Mouse (Mus musculus): Measurements from ENCODE around the gene Prkca. TPM values are rescaled to one million over a fixed set of nuclear protein-coding genes. Genes with fewer than 3 reads are reported as not detected.

Prkca gene
- polyA plus RNA-seq, 1 experiment from 2014 or later: 7.4 TPM

GRCm38 (mm10) chr11:108263406-108263805 is 80.3 kb downstream of the Prkca start:
- Histone ChIP-seq H3K27me3 (replicated peaks; ENCODE audit: control insufficient read depth, insufficient read depth, low read length) (no peaks in the 10 kb centered on the region), H3K4me1 (ENCODE audit: control insufficient read depth, insufficient read depth, low read depth, low read length) (peaks cover 36% of the 10 kb centered on the region), H3K9ac (ENCODE audit: low read depth, low read length) (no peak overlapping the region), H3K9me3 (ENCODE audit: control insufficient read depth, low read length) (no peaks in the 10 kb centered on the region), H3K4me3 (ENCODE audit: low read length) (no peak overlapping the region), H3K36me3 (ENCODE audit: control insufficient read depth, insufficient read depth, low read length) (no peaks in the 10 kb centered on the region), H3K4me2 (ENCODE audit: low read length) (no peak overlapping the region), H3K27ac (ENCODE audit: low read depth, low read length) (no peak overlapping the region)
- WGBS: 65% methylated on average over 3 of the region's 3 CpGs
- ATAC-seq: no peak

- Histone ChIP-seq H3K9ac (ENCODE audit: low read depth, low read length) (no peak overlapping the region), H3K36me3 (ENCODE audit: control insufficient read depth, insufficient read depth, low read length) (no peaks in the 10 kb centered on the region), H3K27me3 (replicated peaks; ENCODE audit: control insufficient read depth, insufficient read depth, low read length) (no peaks in the 10 kb centered on the region), H3K4me2 (ENCODE audit: low read length) (no peak overlapping the region), H3K4me1 (ENCODE audit: control insufficient read depth, insufficient read depth, low read depth, low read length) (peaks cover 28% of the 10 kb centered on the region), H3K27ac (ENCODE audit: low read depth, low read length) (no peak overlapping the region), H3K9me3 (ENCODE audit: control insufficient read depth, low read length) (no peaks in the 10 kb centered on the region), H3K4me3 (ENCODE audit: low read length) (no peak overlapping the region)
- no peak for ATAC-seq
- 36% methylated on average over 7 of the region's 7 CpGs for WGBS
Observed at GRCm38 (mm10) chr11:108261751-108262160, 82.0 kb downstream of the Prkca start.

- H3K9me3 ChIP-seq (ENCODE audit: control insufficient read depth, low read length): no peaks in the 10 kb centered on the region
- no peak overlapping the region for H3K27ac ChIP-seq (ENCODE audit: low read depth, low read length)
- H3K36me3 ChIP-seq (ENCODE audit: control insufficient read depth, insufficient read depth, low read length): no peaks in the 10 kb centered on the region
- H3K27me3 ChIP-seq (replicated peaks; ENCODE audit: control insufficient read depth, insufficient read depth, low read length): no peaks in the 10 kb centered on the region
- no peak overlapping the region for H3K4me2 ChIP-seq (ENCODE audit: low read length)
- H3K9ac ChIP-seq (ENCODE audit: low read depth, low read length): no peak overlapping the region
- H3K4me1 ChIP-seq (ENCODE audit: control insufficient read depth, insufficient read depth, low read depth, low read length): peaks cover 28% of the 10 kb centered on the region
- H3K4me3 ChIP-seq (ENCODE audit: low read length): no peak overlapping the region
- ATAC-seq: no peak
- WGBS: 65% methylated on average over 6 of the region's 6 CpGs
Observed at GRCm38 (mm10) chr11:108260775-108261517, 82.8 kb downstream of the Prkca start.

DNA sequence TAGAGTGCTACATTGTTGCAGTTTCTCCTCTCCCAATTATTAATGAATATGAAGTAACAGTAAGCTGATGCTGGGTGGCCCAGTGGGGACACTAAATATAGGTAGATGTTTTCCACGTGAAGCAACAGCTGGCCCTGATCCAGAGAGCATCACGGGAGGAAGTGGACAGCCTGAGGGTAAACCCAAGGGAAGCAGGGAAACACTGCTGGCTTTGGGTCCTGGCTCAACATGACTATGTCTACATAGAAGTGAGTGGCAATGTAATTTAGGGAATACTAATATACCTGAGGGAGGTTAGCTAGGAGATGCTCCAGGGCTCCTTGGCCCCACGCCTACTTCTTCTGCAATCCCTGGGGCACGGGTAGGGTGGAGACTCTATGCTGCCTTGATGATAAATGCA is 84.3 kb downstream of the Prkca start:
- peaks cover 28% of the 10 kb centered on the region for H3K4me1 ChIP-seq (ENCODE audit: control insufficient read depth, insufficient read depth, low read depth, low read length)
- H3K27me3 ChIP-seq (replicated peaks; ENCODE audit: control insufficient read depth, insufficient read depth, low read length): no peaks in the 10 kb centered on the region
- H3K4me3 ChIP-seq (ENCODE audit: low read length): no peak overlapping the region
- H3K9ac ChIP-seq (ENCODE audit: low read depth, low read length): no peak overlapping the region
- no peak for ATAC-seq
- 58% methylated on average over 4 of the region's 4 CpGs for WGBS
- H3K36me3 ChIP-seq (ENCODE audit: control insufficient read depth, insufficient read depth, low read length): no peaks in the 10 kb centered on the region
- H3K27ac ChIP-seq (ENCODE audit: low read depth, low read length): no peak overlapping the region
- no peaks in the 10 kb centered on the region for H3K9me3 ChIP-seq (ENCODE audit: control insufficient read depth, low read length)
- no peak overlapping the region; the same call in 1 of the 2 replicates for H3K4me2 ChIP-seq (ENCODE audit: low read length)

DNA sequence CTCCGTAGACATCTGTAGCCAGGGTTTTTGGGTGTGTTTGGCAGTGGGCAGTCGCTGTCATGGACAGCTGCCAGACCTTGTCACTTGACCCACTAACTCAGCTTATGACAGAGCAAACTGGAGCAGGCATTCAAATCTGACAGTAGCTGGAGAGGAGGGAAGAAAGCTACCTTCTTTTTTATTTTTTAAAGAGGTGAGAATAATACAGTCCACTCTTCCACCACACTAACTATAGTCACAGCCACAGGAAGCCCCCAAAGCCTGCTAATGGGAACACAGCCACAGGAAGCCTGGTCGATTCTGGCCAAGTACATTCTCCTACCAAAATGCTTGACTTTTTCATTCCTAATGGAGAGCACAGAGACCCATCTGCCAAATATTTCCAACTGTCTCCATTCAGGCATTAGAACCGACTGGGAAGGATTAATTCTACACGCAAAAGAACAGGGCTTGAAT is 84.9 kb downstream of the Prkca start:
- Histone ChIP-seq H3K4me1 (ENCODE audit: control insufficient read depth, insufficient read depth, low read depth, low read length) (peaks cover 28% of the 10 kb centered on the region), H3K36me3 (ENCODE audit: control insufficient read depth, insufficient read depth, low read length) (no peaks in the 10 kb centered on the region), H3K27me3 (replicated peaks; ENCODE audit: control insufficient read depth, insufficient read depth, low read length) (no peaks in the 10 kb centered on the region), H3K27ac (ENCODE audit: low read depth, low read length) (peak overlapping the region; percentile 55; the same call in 1 of the 2 replicates), H3K9me3 (ENCODE audit: control insufficient read depth, low read length) (no peaks in the 10 kb centered on the region), H3K4me2 (ENCODE audit: low read length) (no peak overlapping the region), H3K4me3 (ENCODE audit: low read length) (no peak overlapping the region), H3K9ac (ENCODE audit: low read depth, low read length) (no peak overlapping the region)
- ATAC-seq: peak; percentile 71
- 46% methylated on average over 5 of the region's 5 CpGs for WGBS

GRCm38 (mm10) chr11:108257921-108258320 is 85.8 kb downstream of the Prkca start:
- Histone ChIP-seq H3K27me3 (replicated peaks; ENCODE audit: control insufficient read depth, insufficient read depth, low read length) (no peaks in the 10 kb centered on the region), H3K9ac (ENCODE audit: low read depth, low read length) (no peak overlapping the region), H3K4me2 (ENCODE audit: low read length) (no peak overlapping the region), H3K9me3 (ENCODE audit: control insufficient read depth, low read length) (no peaks in the 10 kb centered on the region), H3K36me3 (ENCODE audit: control insufficient read depth, insufficient read depth, low read length) (no peaks in the 10 kb centered on the region), H3K4me3 (ENCODE audit: low read length) (no peak overlapping the region), H3K4me1 (ENCODE audit: control insufficient read depth, insufficient read depth, low read depth, low read length) (peaks cover 28% of the 10 kb centered on the region), H3K27ac (ENCODE audit: low read depth, low read length) (no peak overlapping the region)
- no peak for ATAC-seq
- WGBS: 69% methylated on average over 8 of the region's 8 CpGs

- H3K27me3 ChIP-seq (replicated peaks; ENCODE audit: control insufficient read depth, insufficient read depth, low read length): no peaks in the 10 kb centered on the region
- no peaks in the 10 kb centered on the region for H3K36me3 ChIP-seq (ENCODE audit: control insufficient read depth, insufficient read depth, low read length)
- H3K9me3 ChIP-seq (ENCODE audit: control insufficient read depth, low read length): no peaks in the 10 kb centered on the region
- H3K4me2 ChIP-seq (ENCODE audit: low read length): no peak overlapping the region
- H3K4me1 ChIP-seq (ENCODE audit: control insufficient read depth, insufficient read depth, low read depth, low read length): peaks cover 15% of the 10 kb centered on the region
- H3K4me3 ChIP-seq (ENCODE audit: low read length): no peak overlapping the region
- H3K27ac ChIP-seq (ENCODE audit: low read depth, low read length): no peak overlapping the region
- ATAC-seq: no peak
- no peak overlapping the region for H3K9ac ChIP-seq (ENCODE audit: low read depth, low read length)
- 78% methylated on average over 5 of the region's 5 CpGs for WGBS
Observed at GRCm38 (mm10) chr11:108254681-108255080, 89.0 kb downstream of the Prkca start.

- 93% methylated on average over 7 of the region's 7 CpGs for WGBS
- no peaks in the 10 kb centered on the region for H3K4me1 ChIP-seq (ENCODE audit: control insufficient read depth, insufficient read depth, low read depth, low read length)
- ATAC-seq: no peak
Observed at GRCm38 (mm10) chr11:108251924-108252775, 91.6 kb downstream of the Prkca start.

More at GRCm38 (mm10) chr11:108251924-108252775, 91.6 kb downstream of the Prkca start:
- no peak overlapping the region for H3K4me3 ChIP-seq (ENCODE audit: low read length)
- H3K4me2 ChIP-seq (ENCODE audit: low read length): no peak overlapping the region
- H3K9me3 ChIP-seq (ENCODE audit: control insufficient read depth, low read length): no peaks in the 10 kb centered on the region
- H3K9ac ChIP-seq (ENCODE audit: low read depth, low read length): no peak overlapping the region
- no peaks in the 10 kb centered on the region for H3K36me3 ChIP-seq (ENCODE audit: control insufficient read depth, insufficient read depth, low read length)
- H3K27ac ChIP-seq (ENCODE audit: low read depth, low read length): no peak overlapping the region
- H3K27me3 ChIP-seq (replicated peaks; ENCODE audit: control insufficient read depth, insufficient read depth, low read length): no peaks in the 10 kb centered on the region
